Mouse (Mus musculus): ENCODE measurements at regions not wholly inside any gene's neighbourhood (a gene's known extent, or its start where the extent isn't known, plus 50 kb on each side); places are given as distances from the start of the nearest gene placed in this dataset.

GRCm38 (mm10) chr1:19673448-19674396 is 465.0 kb downstream of the Tfap2b start:
- Histone ChIP-seq H3K4me3 (replicated peaks) (no peak overlapping the region), H3K9ac (replicated peaks) (no peak overlapping the region), H3K9me3 (replicated peaks) (no peaks in the 10 kb centered on the region), H3K27ac (replicated peaks) (no peak overlapping the region), H3K4me2 (0 out of 2 replicates have a peak overlapping the region, but pooled peaks have one; percentile 0), H3K36me3 (no peaks in the 10 kb centered on the region), H3K27me3 (replicated peaks) (no peaks in the 10 kb centered on the region), H3K4me1 (peaks cover 12% of the 10 kb centered on the region)
- 27% methylated on average over 8 of the region's 8 CpGs for WGBS
- peak; percentile 41; the same call in 1 of the 2 replicates for ATAC-seq (ENCODE audit: low FRiP score)

- Histone ChIP-seq H3K9me3 (replicated peaks) (no peaks in the 10 kb centered on the region), H3K27me3 (replicated peaks) (no peaks in the 10 kb centered on the region), H3K4me3 (replicated peaks) (no peak overlapping the region), H3K4me2 (0 out of 2 replicates have a peak overlapping the region, but pooled peaks have one; percentile 0), H3K9ac (replicated peaks) (no peak overlapping the region), H3K27ac (replicated peaks) (no peak overlapping the region), H3K4me1 (peaks cover 12% of the 10 kb centered on the region), H3K36me3 (no peaks in the 10 kb centered on the region)
- peak; percentile 57; the same call in 1 of the 2 replicates for ATAC-seq (ENCODE audit: low FRiP score)
- 3% methylated on average over 3 of the region's 3 CpGs for WGBS
Observed at GRCm38 (mm10) chr1:19674397-19674770, 465.7 kb downstream of the Tfap2b start.

GRCm38 (mm10) chr1:19681024-19681778 is 472.5 kb downstream of the Tfap2b start:
- Histone ChIP-seq H3K9me3 (replicated peaks) (no peaks in the 10 kb centered on the region), H3K4me2 (no peak overlapping the region), H3K27ac (replicated peaks) (no peak overlapping the region), H3K4me1 (no peaks in the 10 kb centered on the region), H3K9ac (replicated peaks) (no peak overlapping the region), H3K36me3 (no peaks in the 10 kb centered on the region), H3K27me3 (replicated peaks) (no peaks in the 10 kb centered on the region), H3K4me3 (replicated peaks) (no peak overlapping the region)
- WGBS, result 45% methylated on average over 12 of the region's 12 CpGs
- no peak for ATAC-seq (ENCODE audit: low FRiP score)

Data from neural tube, embryonic 15.5 days (tissue).